Mouse (Mus musculus) CD4-positive, CD25-positive, alpha-beta regulatory T cell (primary cell): ENCODE measurements around the gene Cdc37. TPM values are rescaled to one million over a fixed set of nuclear protein-coding genes. Genes with fewer than 3 reads are reported as not detected.

Source experiments
- polyA plus RNA-seq: library from polyadenylated mRNA; unstranded; fragments of 100-300 nt; shearing (Covaris generic); gene quantifications from one replicate; pipeline ENCODE4 v1.2.1, GENCODE M21; 2017

Cdc37 gene
- polyA plus RNA-seq, result 324 TPM

GRCm38 (mm10) chr9:21149654-21150419 lies at the start of gene Cdc37:
Gene Cdc37, minus strand, starts transcription at chr9:21149982.

GRCm38 (mm10) chr9:21165041-21165951 lies 15.5 kb upstream of the Cdc37 start, which contains the start of gene Pde4a:
Gene Pde4a, plus strand, starts transcription at chr9:21165714.

GRCm38 (mm10) chr9:21131059-21131956 lies 18.5 kb downstream of the Cdc37 start, which contains the start of gene Tyk2:
Gene Tyk2, minus strand, starts transcription at chr9:21131243.

GRCm38 (mm10) chr9:21091707-21092320 lies 58.0 kb downstream of the Cdc37 start, which contains the start of the genes Gm38431 and Raver1:
Gene Gm38431, minus strand, starts transcription at chr9:21091997.
Gene Raver1, minus strand, starts transcription at chr9:21092008.

Other genes starting within 250 kb of the Cdc37 start
- gene Dnmt1, start 190.1 kb downstream of the Cdc37 start, polyA plus RNA-seq, result 72.9 TPM
- gene S1pr2, start 173.2 kb downstream of the Cdc37 start, polyA plus RNA-seq, result 14.9 TPM
- 112 TPM for gene Mrpl4, start 147.2 kb downstream of the Cdc37 start, polyA plus RNA-seq
- gene Icam1, start 134.0 kb downstream of the Cdc37 start, polyA plus RNA-seq, result 66.0 TPM
- gene Icam4, start 120.6 kb downstream of the Cdc37 start, polyA plus RNA-seq, result 1.2 TPM
- gene Icam5, start 117.9 kb downstream of the Cdc37 start, polyA plus RNA-seq, result 0.83 TPM
- 0.20 TPM for gene Zglp1, start 82.9 kb downstream of the Cdc37 start, polyA plus RNA-seq
- gene Gm49373, start 76.9 kb downstream of the Cdc37 start, polyA plus RNA-seq, result 0.24 TPM
- 37.0 TPM for gene Fdx1l, start 76.4 kb downstream of the Cdc37 start, polyA plus RNA-seq
- gene Gm38431, start 58.0 kb downstream of the Cdc37 start, polyA plus RNA-seq, result 4.2 TPM
- 80.5 TPM for gene Raver1, start 58.0 kb downstream of the Cdc37 start, polyA plus RNA-seq
- 71.5 TPM for gene Tyk2, start 18.7 kb downstream of the Cdc37 start, polyA plus RNA-seq
- gene Pde4a, start 15.7 kb upstream of the Cdc37 start, polyA plus RNA-seq, result 1.3 TPM
- 66.8 TPM for gene Keap1, start 89.4 kb upstream of the Cdc37 start, polyA plus RNA-seq
- gene S1pr5, start 98.5 kb upstream of the Cdc37 start, polyA plus RNA-seq, result 0.07 TPM
- gene Atg4d, start 115.3 kb upstream of the Cdc37 start, polyA plus RNA-seq, result 75.3 TPM
- 30.0 TPM for gene Kri1, start 138.0 kb upstream of the Cdc37 start, polyA plus RNA-seq
- gene Cdkn2d, start 141.4 kb upstream of the Cdc37 start, polyA plus RNA-seq, result 143 TPM
- gene Ap1m2, start 162.4 kb upstream of the Cdc37 start, polyA plus RNA-seq, result 3.5 TPM
- gene Slc44a2, start 170.7 kb upstream of the Cdc37 start, polyA plus RNA-seq, result 568 TPM
- gene Ilf3, start 217.9 kb upstream of the Cdc37 start, polyA plus RNA-seq, result 60.6 TPM